Mouse (Mus musculus): ENCODE data around the gene Bcar3. TPM values are rescaled to one million over a fixed set of nuclear protein-coding genes. Genes with fewer than 3 reads are reported as not detected.

Bcar3 gene
- polyA plus RNA-seq (2012; rRNA removed), result 10.1 and 14.5 TPM in 2 replicates

DNA sequence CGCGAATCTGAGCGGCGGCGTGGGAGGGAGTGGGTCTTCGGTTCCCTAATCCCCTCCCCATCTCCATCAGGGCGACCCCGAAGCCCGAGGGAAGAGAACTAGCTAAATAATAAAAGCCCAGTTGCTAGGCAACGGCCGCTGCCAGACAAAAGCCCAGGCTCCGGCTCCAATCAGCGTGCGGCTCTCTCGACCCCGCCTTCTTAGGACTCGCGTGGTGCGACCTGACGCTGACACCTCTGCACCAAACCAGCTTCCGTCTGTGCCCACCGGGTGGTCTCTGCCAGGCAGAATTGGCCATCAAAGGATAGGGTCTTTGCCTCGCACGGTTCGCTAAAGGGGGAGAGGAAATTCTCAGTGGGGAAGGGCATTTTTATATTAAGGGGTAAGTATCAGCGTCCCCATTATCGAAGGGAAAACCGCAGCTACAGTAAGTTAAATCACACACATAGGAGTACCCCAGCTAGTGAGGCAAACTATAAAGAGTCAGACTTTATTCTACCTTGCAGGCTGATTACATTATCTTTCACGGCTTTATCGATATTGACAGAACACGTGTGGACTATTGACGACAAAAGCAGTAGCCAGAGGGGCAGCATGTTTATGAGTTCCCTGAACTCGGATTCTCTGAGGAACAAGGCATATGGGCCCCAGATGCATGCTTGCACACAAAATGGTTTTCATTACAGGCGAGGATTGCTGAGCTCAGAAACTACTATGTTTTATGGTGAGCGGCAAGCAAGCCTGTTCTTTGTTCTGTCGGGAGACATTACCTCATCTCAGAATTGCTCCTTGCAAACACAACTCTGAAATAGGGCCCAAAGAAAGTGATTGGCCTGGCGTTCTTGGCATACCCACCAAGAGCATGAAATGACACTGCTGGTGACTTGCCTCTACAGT lies at the start of gene Bcar3:
Gene Bcar3 (plus strand): TSS at position 183 of the 897 bp plus-strand sequence.

DNA sequence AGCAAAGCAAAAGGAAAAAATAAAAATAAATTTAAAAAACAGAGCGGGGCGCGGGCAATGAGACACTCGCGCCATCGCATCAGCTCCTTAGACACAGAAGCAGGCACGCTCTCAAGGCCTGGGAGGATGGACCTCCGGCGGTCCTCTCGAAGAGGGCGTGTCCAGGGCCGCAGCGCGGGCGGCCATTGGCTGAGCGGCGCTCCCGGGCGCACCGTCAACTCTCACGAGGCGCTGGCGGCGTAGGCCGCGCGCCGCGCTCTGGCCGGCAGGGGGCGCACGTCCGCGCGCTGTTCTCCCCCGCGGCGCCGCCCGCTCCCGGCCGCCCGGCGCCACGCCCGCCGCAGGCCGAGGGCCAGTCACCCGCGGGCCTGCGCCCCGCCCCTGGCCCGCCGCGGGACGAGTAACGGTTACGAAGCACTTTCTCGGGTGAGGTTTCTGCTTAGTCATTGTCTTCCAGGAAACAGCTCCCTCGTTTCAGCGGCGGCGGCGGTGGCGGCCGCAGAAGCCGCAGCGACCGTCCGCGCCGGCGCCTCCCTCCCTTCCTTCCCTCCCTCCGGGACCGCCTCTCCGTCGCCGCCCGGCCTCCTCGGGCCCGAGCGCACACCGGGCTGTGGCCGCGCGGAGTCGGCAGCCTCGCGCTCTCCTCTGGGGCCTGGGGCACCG lies 48.6 kb upstream of the Bcar3 start, which contains the start of gene Gclm:
Gene Gclm (plus strand): TSS at position 343 of the 663 bp plus-strand sequence.

DNA sequence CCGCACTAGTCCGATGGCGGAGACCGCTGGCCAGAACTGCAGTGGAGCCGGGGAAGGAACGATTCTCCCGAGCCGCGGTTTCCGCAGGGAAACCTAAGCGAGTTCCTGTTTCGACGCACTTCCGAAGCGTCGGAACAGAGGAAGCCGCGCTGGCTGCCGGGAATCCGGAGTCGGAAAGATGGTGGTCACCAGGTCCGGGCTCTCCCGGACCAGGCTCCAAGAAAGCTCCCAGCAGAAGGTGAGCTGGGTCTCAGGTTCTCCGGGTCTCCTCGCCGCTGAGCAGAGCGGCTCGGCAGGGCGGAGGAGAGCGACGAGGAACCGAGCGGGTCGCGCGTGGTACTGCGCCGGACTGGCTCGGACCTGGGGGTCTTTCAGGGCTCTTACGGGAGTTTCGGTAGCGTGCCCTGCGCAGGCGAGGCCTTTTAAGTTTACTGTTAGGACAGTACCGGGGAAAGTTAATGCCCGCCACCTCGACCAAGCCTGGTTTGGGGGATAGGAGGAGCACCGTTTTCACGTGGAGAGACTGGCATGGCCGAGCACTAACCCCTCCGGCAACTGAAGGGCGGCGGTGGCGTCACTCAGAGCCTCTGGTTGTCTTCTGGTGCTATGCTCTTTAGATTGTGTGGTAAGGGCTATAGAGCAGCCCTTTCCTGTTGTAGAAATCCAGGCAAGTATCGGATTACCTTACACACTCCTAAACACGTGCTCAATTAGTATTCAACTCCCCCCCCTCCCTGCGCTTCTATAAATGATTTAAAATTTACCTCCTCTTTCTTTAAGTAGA lies 19.5 kb upstream of the Bcar3 start, which contains the start of gene Dnttip2:
Gene Dnttip2 (plus strand): TSS at position 148 of the 784 bp plus-strand sequence.

Other genes starting within 250 kb of the Bcar3 start
- 2.4 and 3.3 TPM in 2 replicates for gene Abca4, start 249.7 kb upstream of the Bcar3 start, polyA plus RNA-seq (2012; rRNA removed)
- 34.2 and 39.3 TPM in 2 replicates for gene Gclm, start 48.6 kb upstream of the Bcar3 start, polyA plus RNA-seq (2012; rRNA removed)
- gene Dnttip2, start 19.7 kb upstream of the Bcar3 start, polyA plus RNA-seq (2012; rRNA removed), result 63.0 and 71.4 TPM in 2 replicates

Measured in central nervous system, embryonic 11.5 days (tissue).